Mouse (Mus musculus): Measurements from ENCODE around the gene Olfr1157. TPM values are rescaled to one million over a fixed set of nuclear protein-coding genes. Genes with fewer than 3 reads are reported as not detected.

Olfr1157 gene
- polyA plus RNA-seq (2012; rRNA removed) = not detected in 2 replicates

GRCm38 (mm10) chr2:87968199-87968598 is at the start of gene Olfr1157:
Gene Olfr1157 (minus strand): TSS chr2:87968299.
- H3K4me1 ChIP-seq (ENCODE audit: control insufficient read depth, insufficient read depth, low read length) = no peaks in the 10 kb centered on the region
- TF ChIP-seq CTCF (IDR thresholded peaks at IDR 0.05; ENCODE audit: extremely low read depth, insufficient read depth, low read length) (no peak), POLR2A (IDR thresholded peaks at IDR 0.05; ENCODE audit: extremely low read depth, insufficient read depth, low read length) (no peak)

GRCm38 (mm10) chr2:88007515-88008318 is 39.6 kb upstream of the Olfr1157 start, which contains the start of gene Olfr1160:
Gene Olfr1160 (minus strand): TSS chr2:88008268.
- H3K27ac ChIP-seq (ENCODE audit: insufficient read depth, low read length) = no peak within 1 kb of the TSS
- H3K4me1 ChIP-seq (ENCODE audit: control insufficient read depth, insufficient read depth, low read length) = no peaks in the 10 kb centered on the region
- TF ChIP-seq CTCF (IDR thresholded peaks at IDR 0.05; ENCODE audit: extremely low read depth, insufficient read depth, low read length) (no peak), POLR2A (IDR thresholded peaks at IDR 0.05; ENCODE audit: extremely low read depth, insufficient read depth, low read length) (no peak)
- no peak within 1 kb of the TSS for H3K4me3 ChIP-seq (ENCODE audit: insufficient read depth, low read length)

More at GRCm38 (mm10) chr2:87968199-87968598, at the start of gene Olfr1157:
- Histone ChIP-seq H3K27ac (ENCODE audit: insufficient read depth, low read length) (no peak within 1 kb of the TSS), H3K4me3 (ENCODE audit: insufficient read depth, low read length) (no peak within 1 kb of the TSS)

GRCm38 (mm10) chr2:87989813-87990212 is 21.7 kb upstream of the Olfr1157 start, which contains the start of gene Olfr1158:
Gene Olfr1158 (plus strand): TSS chr2:87990113.
- no peak within 1 kb of the TSS for H3K27ac ChIP-seq (ENCODE audit: insufficient read depth, low read length)
- TF ChIP-seq POLR2A (IDR thresholded peaks at IDR 0.05; ENCODE audit: extremely low read depth, insufficient read depth, low read length) = no peak
- TF ChIP-seq CTCF (IDR thresholded peaks at IDR 0.05; ENCODE audit: extremely low read depth, insufficient read depth, low read length) = no peak
- no peak within 1 kb of the TSS for H3K4me3 ChIP-seq (ENCODE audit: insufficient read depth, low read length)

GRCm38 (mm10) chr2:87974563-87974962 is 6.5 kb upstream of the Olfr1157 start, which contains the start of gene Olfr74:
Gene Olfr74 (minus strand): TSS chr2:87974663.
- TF ChIP-seq CTCF (IDR thresholded peaks at IDR 0.05; ENCODE audit: extremely low read depth, insufficient read depth, low read length) = no peak
- no peak for TF ChIP-seq POLR2A (IDR thresholded peaks at IDR 0.05; ENCODE audit: extremely low read depth, insufficient read depth, low read length)
- H3K27ac ChIP-seq (ENCODE audit: insufficient read depth, low read length) = no peak within 1 kb of the TSS
- H3K4me3 ChIP-seq (ENCODE audit: insufficient read depth, low read length) = no peak within 1 kb of the TSS
- H3K4me1 ChIP-seq (ENCODE audit: control insufficient read depth, insufficient read depth, low read length) = no peaks in the 10 kb centered on the region

More at GRCm38 (mm10) chr2:87989813-87990212, 21.7 kb upstream of the Olfr1157 start, which contains the start of gene Olfr1158:
- no peaks in the 10 kb centered on the region for H3K4me1 ChIP-seq (ENCODE audit: control insufficient read depth, insufficient read depth, low read length)

GRCm38 (mm10) chr2:87953000-87953399 is 15.1 kb downstream of the Olfr1157 start, which contains the start of gene Olfr1156:
Gene Olfr1156 (minus strand): TSS chr2:87953100.
- no peaks in the 10 kb centered on the region for H3K4me1 ChIP-seq (ENCODE audit: control insufficient read depth, insufficient read depth, low read length)
- H3K4me3 ChIP-seq (ENCODE audit: insufficient read depth, low read length) = no peak within 1 kb of the TSS
- H3K27ac ChIP-seq (ENCODE audit: insufficient read depth, low read length) = no peak within 1 kb of the TSS
- TF ChIP-seq POLR2A (IDR thresholded peaks at IDR 0.05; ENCODE audit: extremely low read depth, insufficient read depth, low read length) (no peak), CTCF (IDR thresholded peaks at IDR 0.05; ENCODE audit: extremely low read depth, insufficient read depth, low read length) (no peak)

- TF ChIP-seq POLR2A (IDR thresholded peaks at IDR 0.05; ENCODE audit: extremely low read depth, insufficient read depth, low read length) (no peak), CTCF (IDR thresholded peaks at IDR 0.05; ENCODE audit: extremely low read depth, insufficient read depth, low read length) (no peak)
- no peaks in the 10 kb centered on the region for H3K4me1 ChIP-seq (ENCODE audit: control insufficient read depth, insufficient read depth, low read length)
- no peak within 1 kb of the TSS for H3K27ac ChIP-seq (ENCODE audit: insufficient read depth, low read length)
- H3K4me3 ChIP-seq (ENCODE audit: insufficient read depth, low read length) = no peak within 1 kb of the TSS
These were observed 23.1 kb downstream of the Olfr1157 start, which contains the start of gene Olfr1155 for GRCm38 (mm10) chr2:87945037-87945436. Gene Olfr1155 (minus strand): TSS chr2:87945137.

Other genes with a start within 250 kb of the Olfr1157 start
- gene Olfr1138, start 228.3 kb downstream of the Olfr1157 start, polyA plus RNA-seq (2012; rRNA removed) = not detected in 2 replicates
- gene Olfr1140, start 224.5 kb downstream of the Olfr1157 start, polyA plus RNA-seq (2012; rRNA removed) = not detected in 2 replicates
- not detected in 2 replicates for gene Olfr1141, start 214.3 kb downstream of the Olfr1157 start, polyA plus RNA-seq (2012; rRNA removed)
- gene Olfr152, start 188.8 kb downstream of the Olfr1157 start, polyA plus RNA-seq (2012; rRNA removed) = not detected in 2 replicates
- not detected in 2 replicates for gene Olfr1143, start 167.7 kb downstream of the Olfr1157 start, polyA plus RNA-seq (2012; rRNA removed)
- gene Olfr1145, start 158.5 kb downstream of the Olfr1157 start, polyA plus RNA-seq (2012; rRNA removed) = not detected in 2 replicates
- gene Olfr1148, start 137.8 kb downstream of the Olfr1157 start, polyA plus RNA-seq (2012; rRNA removed) = not detected in 2 replicates
- not detected in 2 replicates for gene Olfr1150-ps1, start 124.3 kb downstream of the Olfr1157 start, polyA plus RNA-seq (2012; rRNA removed)
- gene Olfr1151, start 112.4 kb downstream of the Olfr1157 start, polyA plus RNA-seq (2012; rRNA removed) = not detected in 2 replicates
- not detected in 2 replicates for gene Olfr1152, start 101.8 kb downstream of the Olfr1157 start, polyA plus RNA-seq (2012; rRNA removed)
- gene Olfr1153, start 73.3 kb downstream of the Olfr1157 start, polyA plus RNA-seq (2012; rRNA removed) = not detected in 2 replicates
- gene Olfr1154, start 63.1 kb downstream of the Olfr1157 start, polyA plus RNA-seq (2012; rRNA removed) = not detected in 2 replicates
- gene Olfr1155, start 23.2 kb downstream of the Olfr1157 start, polyA plus RNA-seq (2012; rRNA removed) = not detected in 2 replicates
- not detected in 2 replicates for gene Olfr1156, start 15.2 kb downstream of the Olfr1157 start, polyA plus RNA-seq (2012; rRNA removed)
- not detected in 2 replicates for gene Olfr74, start 6.4 kb upstream of the Olfr1157 start, polyA plus RNA-seq (2012; rRNA removed)
- not detected in 2 replicates for gene Olfr1158, start 21.8 kb upstream of the Olfr1157 start, polyA plus RNA-seq (2012; rRNA removed)
- gene Olfr1160, start 40.0 kb upstream of the Olfr1157 start, polyA plus RNA-seq (2012; rRNA removed) = not detected in 2 replicates
- gene Olfr1161, start 54.5 kb upstream of the Olfr1157 start, polyA plus RNA-seq (2012; rRNA removed) = not detected in 2 replicates
- gene Olfr73, start 69.4 kb upstream of the Olfr1157 start, polyA plus RNA-seq (2012; rRNA removed) = not detected in 2 replicates
- not detected in 2 replicates for gene Olfr1162, start 82.8 kb upstream of the Olfr1157 start, polyA plus RNA-seq (2012; rRNA removed)
- not detected in 2 replicates for gene Olfr1163, start 103.5 kb upstream of the Olfr1157 start, polyA plus RNA-seq (2012; rRNA removed)
- gene Olfr1164, start 125.7 kb upstream of the Olfr1157 start, polyA plus RNA-seq (2012; rRNA removed) = not detected in 2 replicates
- not detected in 2 replicates for gene Olfr1166, start 160.0 kb upstream of the Olfr1157 start, polyA plus RNA-seq (2012; rRNA removed)
- not detected in 2 replicates for gene Olfr1167, start 186.9 kb upstream of the Olfr1157 start, polyA plus RNA-seq (2012; rRNA removed)
- not detected in 2 replicates for gene Olfr1168, start 213.6 kb upstream of the Olfr1157 start, polyA plus RNA-seq (2012; rRNA removed)

All from cortical plate, adult 2 months (tissue).